Mouse (Mus musculus) lung, postnatal 14 days (tissue): ENCODE data around the gene Evc2.

Experiments
- DNase-seq: peaks from one replicate; pipeline ENCODE4 v3.0.0; 2021

Evc2 gene

DNA sequence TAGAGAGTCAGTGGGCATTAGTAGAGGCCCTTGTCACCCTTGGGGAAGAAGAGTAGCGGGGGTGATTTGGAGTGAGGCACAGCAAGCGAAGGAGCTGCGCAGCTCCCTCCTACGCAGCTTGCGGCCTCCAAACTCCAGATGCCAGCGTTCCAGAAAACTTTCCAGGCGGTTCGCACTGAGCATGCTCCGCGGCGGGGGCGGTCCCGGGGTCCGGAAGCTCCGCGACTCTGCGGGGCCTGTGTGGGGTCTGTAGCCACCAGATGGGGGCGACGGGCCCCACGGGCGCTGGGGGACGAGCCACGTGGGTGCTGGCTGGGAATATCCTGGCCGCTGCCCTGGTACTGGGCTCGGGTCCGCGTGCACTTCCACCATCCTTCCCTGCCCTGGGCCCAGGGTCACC, at the start of gene Evc2:
Gene Evc2 (plus strand): TSS at position 212 of the 400 bp plus-strand sequence.
- DNase-seq, result peak; percentile 65

DNA sequence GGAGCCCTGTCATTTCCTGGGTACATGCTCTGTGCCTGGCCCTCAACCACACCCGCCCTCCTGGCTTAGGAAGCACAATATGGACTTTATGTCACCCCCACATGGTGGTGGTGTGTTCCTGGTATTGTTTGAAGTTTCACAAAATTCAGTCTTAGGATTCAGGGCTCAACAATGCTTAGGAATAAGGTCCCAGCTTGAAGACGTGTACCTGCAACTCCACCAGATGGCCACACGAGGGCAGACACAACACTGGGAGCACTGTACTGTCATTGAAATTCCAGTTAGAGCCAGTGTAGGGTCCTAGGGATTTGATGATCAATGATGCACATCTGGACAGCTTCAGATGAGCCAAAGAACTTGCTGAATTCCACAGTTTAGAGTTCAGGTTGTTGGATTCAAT, 49.1 kb upstream of the Evc2 start:
- peak; percentile 34 for DNase-seq

- DNase-seq, result no peak
Measured at GRCm38 (mm10) chr5:37290983-37291382, 47.3 kb upstream of the Evc2 start.

DNA sequence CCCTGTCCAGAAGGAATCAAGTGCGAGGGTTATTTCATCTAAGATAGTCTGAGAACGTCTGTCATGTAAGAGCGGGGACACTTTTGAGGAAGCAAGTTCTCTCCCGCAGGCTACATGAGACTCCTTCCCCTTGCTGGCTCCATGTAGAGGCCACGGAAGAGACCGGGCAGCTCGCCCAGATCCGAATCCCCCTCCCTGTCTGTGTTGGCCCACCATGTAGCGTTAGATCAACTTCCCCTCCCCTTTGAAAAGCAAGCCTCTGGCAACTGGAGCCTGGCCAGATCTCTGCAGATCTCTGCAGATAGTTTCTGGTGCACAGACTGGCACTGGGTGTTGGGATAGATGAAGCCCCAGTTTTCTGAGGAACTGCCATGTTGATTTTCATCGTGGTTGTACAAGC, 41.6 kb upstream of the Evc2 start:
- DNase-seq, result no peak

GRCm38 (mm10) chr5:37298370-37298769, 39.9 kb upstream of the Evc2 start:
- peak; percentile 46 for DNase-seq

DNA sequence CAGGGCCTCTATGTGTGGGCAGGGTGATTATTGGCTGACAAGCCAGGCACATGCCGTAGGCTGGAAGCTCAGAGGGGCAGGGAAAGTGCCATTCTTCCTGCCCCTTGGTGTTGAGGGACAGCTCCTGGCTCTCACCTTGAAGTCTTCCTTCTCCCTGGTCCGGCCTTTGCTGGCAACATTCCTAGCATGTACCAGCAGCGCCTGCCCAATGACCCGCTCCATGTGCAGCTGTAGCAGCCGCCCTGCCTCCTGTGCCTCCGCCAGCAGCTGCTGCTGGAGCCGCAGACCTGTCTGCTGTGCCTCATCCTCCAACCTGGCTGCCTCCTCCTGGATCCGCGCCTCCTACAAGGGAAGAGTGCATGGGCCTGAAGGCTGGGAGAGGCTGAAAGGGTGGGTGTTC, 28.3 kb upstream of the Evc2 start:
- DNase-seq, result no peak

GRCm38 (mm10) chr5:37312980-37313722, 25.1 kb upstream of the Evc2 start:
- DNase-seq, result no peak

GRCm38 (mm10) chr5:37318715-37319114, 19.6 kb upstream of the Evc2 start:
- no peak for DNase-seq

GRCm38 (mm10) chr5:37320174-37320573, 18.1 kb upstream of the Evc2 start:
- no peak for DNase-seq

DNA sequence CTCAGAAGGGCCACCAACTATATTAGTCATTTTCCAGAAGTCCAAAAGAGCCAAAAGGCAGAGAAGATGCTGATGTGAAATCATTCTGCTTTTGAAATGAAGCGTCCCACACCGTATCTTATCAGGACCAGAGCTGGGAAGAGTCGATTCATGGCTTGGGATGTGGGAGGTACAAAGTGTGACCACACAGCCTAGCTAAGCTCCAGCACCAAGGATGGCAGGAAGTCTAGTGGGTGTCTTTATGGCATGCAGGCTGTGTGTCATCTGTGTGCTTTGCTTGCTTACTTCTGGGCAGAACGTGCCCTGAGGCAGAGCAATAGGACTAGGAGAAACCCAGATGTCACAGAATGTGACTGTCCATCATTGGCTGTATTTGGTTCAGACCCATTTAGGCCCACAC, 17.5 kb upstream of the Evc2 start:
- no peak for DNase-seq

GRCm38 (mm10) chr5:37326675-37327074, 11.6 kb upstream of the Evc2 start:
- no peak for DNase-seq

GRCm38 (mm10) chr5:37330449-37331132, 7.7 kb upstream of the Evc2 start:
- no peak for DNase-seq

DNA sequence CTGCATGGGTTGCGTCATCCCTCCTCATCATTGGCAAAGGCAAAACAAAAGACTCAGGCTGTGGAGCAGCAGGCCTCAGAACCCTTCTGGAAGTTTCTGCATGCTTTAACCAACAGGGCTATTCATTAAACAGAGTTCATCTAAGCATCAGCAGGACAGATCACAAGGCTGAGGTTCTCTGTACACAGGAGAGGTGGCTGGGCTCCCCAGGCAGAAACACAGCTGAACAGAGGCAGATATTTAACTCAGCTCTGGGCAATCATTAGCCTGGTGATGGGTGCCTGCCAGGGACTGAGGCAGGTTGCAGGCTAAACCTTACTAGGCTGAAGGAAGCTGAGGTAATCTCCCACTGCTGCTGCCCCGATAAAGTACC, 7.2 kb upstream of the Evc2 start:
- no peak for DNase-seq

GRCm38 (mm10) chr5:37332066-37332465, 6.2 kb upstream of the Evc2 start:
- no peak for DNase-seq

DNA sequence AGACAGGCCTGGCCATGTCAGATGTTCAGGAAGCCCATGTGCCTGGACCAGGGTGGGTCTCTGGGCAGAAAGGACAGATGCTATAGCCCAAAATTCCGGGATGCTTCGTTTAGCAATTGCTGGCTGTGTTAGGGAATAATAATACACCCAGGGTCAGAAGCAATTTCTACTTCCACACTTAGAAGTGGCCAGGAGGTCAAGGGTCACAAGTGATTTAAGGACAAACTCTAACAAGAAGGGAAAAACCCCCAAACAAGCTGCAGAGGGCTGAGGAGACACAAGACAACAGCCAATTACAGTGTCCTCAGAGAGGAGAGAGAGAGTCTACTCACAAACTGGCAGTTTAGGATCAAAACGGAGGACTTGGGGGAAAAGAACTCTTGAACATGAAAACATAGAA, 3.2 kb upstream of the Evc2 start:
- no peak for DNase-seq

- peak; percentile 59 for DNase-seq
Measured at GRCm38 (mm10) chr5:37336485-37337105, 1.7 kb upstream of the Evc2 start, which contains the start of gene Evc. Gene Evc, minus strand, starts transcription at chr5:37336894.

DNA sequence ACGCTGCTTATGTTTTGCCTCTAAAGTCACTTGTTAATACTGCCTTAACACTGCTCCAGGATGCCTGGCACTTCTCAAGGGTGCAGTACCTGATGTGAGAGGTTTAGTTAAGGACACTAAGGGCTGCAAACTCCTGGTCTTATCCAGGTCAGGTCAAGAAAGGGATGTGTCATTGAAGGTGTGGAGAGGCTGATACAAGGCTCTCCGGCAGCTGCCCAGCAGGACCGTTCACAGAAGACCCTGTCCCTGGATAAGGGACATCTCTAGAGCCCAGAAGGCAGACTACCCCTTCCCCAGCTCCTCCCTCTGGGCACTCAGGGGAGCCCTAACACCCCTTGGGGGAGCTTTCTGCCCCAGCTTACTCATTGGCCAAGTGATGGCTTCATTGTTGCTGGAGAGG, 603 bp upstream of the Evc2 start:
- no peak for DNase-seq

DNA sequence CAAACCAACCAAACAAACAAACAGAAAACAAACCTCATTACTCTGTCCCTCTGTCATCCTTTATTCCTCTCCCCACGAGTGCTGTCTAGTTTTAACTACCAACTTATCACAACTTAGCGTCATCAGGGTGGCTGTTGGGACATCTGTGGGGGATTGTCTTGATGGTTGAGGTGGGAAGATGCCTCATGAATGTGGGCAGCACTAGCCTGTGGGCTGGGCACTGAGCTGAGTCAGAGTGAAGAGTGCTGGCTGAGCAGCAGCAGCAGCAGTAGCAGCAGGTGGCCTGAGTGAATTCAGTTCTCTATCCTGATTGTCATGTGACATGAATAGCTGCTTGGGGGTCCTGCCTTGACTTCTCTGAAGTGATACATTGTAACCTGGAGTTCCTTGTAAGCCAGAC, 5.7 kb downstream of the Evc2 start:
- DNase-seq, result no peak

- no peak for DNase-seq
Measured at GRCm38 (mm10) chr5:37351791-37352190, 13.5 kb downstream of the Evc2 start.

- peak; percentile 65 for DNase-seq
Measured at GRCm38 (mm10) chr5:37354385-37354784, 16.1 kb downstream of the Evc2 start.

- no peak for DNase-seq
Measured at GRCm38 (mm10) chr5:37356027-37356426, 17.7 kb downstream of the Evc2 start.

- DNase-seq, result no peak
Measured at GRCm38 (mm10) chr5:37362618-37363017, 24.3 kb downstream of the Evc2 start.

DNA sequence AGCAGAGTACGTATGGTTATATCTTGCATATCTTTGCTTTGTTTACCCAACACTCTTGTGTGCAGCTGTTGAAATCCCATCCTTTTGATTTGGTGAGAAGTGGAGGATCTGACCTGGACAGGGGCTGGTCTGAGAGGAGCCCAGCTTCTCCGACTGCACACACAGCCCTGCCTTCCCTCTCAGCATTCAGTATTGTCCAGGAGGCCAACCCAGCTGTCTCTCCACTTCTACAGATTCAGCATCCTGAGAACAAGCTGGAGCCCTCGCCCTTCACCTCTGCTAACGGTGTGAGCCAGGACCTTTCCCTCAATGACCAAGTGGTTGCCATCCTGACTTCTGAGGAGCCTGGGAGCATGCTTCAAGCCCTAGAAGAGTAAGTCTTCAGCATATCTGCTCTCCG, 25.0 kb downstream of the Evc2 start:
- no peak for DNase-seq

GRCm38 (mm10) chr5:37365751-37366150, 27.5 kb downstream of the Evc2 start:
- DNase-seq, result no peak
